In genomic region chr2:19350167-19350566, GRCm38 (mm10) we compare ENCODE assay signal across 25 mouse cellular contexts.
"Had no signal": no experiment of that assay in that cellular context is flagged by ENCODE, and none has a peak within 500 bp of the region (broad histone marks: within the 10 kb centered on the region; RNA-seq: fewer than 3 reads in every experiment).

No protein-coding gene starts in this region.

- ATAC-seq: forebrain, postnatal 0 days; hindbrain, embryonic 16.5 days; inflammation-experienced regulatory T-cells, adult 6 months had no signal

- H3K9ac ChIP-seq: forebrain, postnatal 0 days; heart, embryonic 12.5 days; hindbrain, embryonic 12.5 days; hindbrain, embryonic 14.5 days; limb, embryonic 12.5 days; liver, embryonic 13.5 days had no signal

- H3K27me3 ChIP-seq: heart, embryonic 12.5 days; hindbrain, embryonic 12.5 days; limb, embryonic 12.5 days; liver, embryonic 13.5 days had no signal

- H3K9me3 ChIP-seq: heart, embryonic 10.5 days; hindbrain, embryonic 10.5 days; hindbrain, embryonic 12.5 days; limb, embryonic 10.5 days; limb, embryonic 12.5 days; liver, embryonic 13.5 days had no signal

- H3K4me2 ChIP-seq: heart, embryonic 12.5 days; hindbrain, embryonic 12.5 days; hindbrain, embryonic 14.5 days; limb, embryonic 12.5 days; liver, embryonic 11.5 days; liver, embryonic 13.5 days had no signal

- H3K36me3 ChIP-seq: heart, embryonic 10.5 days; heart, embryonic 12.5 days; hindbrain, embryonic 10.5 days; hindbrain, embryonic 12.5 days; limb, embryonic 10.5 days; limb, embryonic 12.5 days; liver, embryonic 13.5 days had no signal

- DNase-seq: forebrain, postnatal 0 days; gastrocnemius, adult 2 months; gastrocnemius, postnatal 10 days; gastrocnemius, postnatal 25 days; heart, adult 18-20 months; heart, postnatal 10 days; heart, postnatal 4 days; kidney, adult 18-20 months; kidney, adult 8-10 months; kidney, postnatal 10 days; kidney, postnatal 36 days; layer of hippocampus, adult 9-11 months; liver; liver, embryonic 13.5 days had no signal

- H3K4me1 ChIP-seq: heart, embryonic 10.5 days; heart, embryonic 12.5 days; hindbrain, embryonic 10.5 days; hindbrain, embryonic 12.5 days; limb, embryonic 10.5 days; limb, embryonic 12.5 days had no signal

- H3K27ac ChIP-seq: gastrocnemius, adult 2 months; heart, embryonic 10.5 days; hindbrain, embryonic 10.5 days; hindbrain, embryonic 12.5 days; hindbrain, embryonic 14.5 days; left cerebral cortex, adult 2 months; limb, embryonic 10.5 days; limb, embryonic 12.5 days; liver, embryonic 13.5 days had no signal

- H3K4me3 ChIP-seq: gastrocnemius, adult 2 months; heart, embryonic 10.5 days; heart, embryonic 12.5 days; hindbrain, embryonic 10.5 days; hindbrain, embryonic 12.5 days; left cerebral cortex, adult 2 months; limb, embryonic 10.5 days; limb, embryonic 12.5 days; liver, embryonic 13.5 days had no signal
